Mouse (Mus musculus) ovary, postnatal 10 days (tissue): ENCODE measurements at regions not wholly inside any gene's neighbourhood (a gene's known extent, or its start where the extent isn't known, plus 50 kb on each side); places are given as distances from the start of the nearest gene placed in this dataset.
A peak's percentile ranks its signal among the peaks of the same experiment; 100 is the strongest.

Source experiments
- DNase-seq: peaks from one replicate; pipeline ENCODE4 v3.0.0; 2022; ENCODE audit warnings: low spot score

DNA sequence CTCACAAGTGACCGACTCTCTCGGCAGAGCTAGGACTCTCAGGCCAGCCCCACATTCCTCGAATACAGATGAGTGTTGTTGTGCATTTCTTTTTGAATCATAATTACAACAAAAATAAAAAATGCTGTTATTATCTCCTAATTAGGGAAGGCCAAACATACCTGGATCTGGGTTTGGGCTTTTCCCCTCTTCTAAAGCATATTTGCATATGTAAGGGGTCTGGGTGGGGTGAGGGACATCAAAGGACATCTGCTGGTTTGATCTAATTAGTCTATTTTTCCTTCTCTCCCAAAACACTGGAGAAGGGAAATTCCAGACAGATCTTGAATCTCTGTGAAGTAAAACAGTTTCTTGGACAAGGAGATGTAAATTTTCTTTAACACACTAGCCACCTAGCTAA is 85.3 kb downstream of the Tfap2a start:
- no peak for DNase-seq

DNA sequence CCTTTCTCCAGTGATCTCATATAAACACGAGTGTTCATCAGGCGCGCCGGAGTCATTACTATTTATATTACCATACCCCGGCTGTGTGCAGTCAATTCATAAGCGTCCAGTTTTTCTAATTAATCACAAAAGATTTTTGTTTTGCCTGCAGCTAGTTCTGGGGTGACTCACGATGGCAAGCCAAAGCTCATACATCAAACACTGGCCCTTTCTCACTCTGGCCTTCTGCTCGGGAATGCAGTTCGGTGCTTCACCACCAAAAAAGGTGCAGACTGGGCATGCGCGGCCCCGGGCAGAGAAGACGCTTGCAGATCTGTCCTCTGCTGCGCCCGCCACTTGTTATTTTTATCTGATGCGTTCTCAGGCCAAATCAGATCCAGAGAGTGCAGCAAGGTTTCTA is 87.1 kb downstream of the Tfap2a start:
- DNase-seq: peak; percentile 23

DNA sequence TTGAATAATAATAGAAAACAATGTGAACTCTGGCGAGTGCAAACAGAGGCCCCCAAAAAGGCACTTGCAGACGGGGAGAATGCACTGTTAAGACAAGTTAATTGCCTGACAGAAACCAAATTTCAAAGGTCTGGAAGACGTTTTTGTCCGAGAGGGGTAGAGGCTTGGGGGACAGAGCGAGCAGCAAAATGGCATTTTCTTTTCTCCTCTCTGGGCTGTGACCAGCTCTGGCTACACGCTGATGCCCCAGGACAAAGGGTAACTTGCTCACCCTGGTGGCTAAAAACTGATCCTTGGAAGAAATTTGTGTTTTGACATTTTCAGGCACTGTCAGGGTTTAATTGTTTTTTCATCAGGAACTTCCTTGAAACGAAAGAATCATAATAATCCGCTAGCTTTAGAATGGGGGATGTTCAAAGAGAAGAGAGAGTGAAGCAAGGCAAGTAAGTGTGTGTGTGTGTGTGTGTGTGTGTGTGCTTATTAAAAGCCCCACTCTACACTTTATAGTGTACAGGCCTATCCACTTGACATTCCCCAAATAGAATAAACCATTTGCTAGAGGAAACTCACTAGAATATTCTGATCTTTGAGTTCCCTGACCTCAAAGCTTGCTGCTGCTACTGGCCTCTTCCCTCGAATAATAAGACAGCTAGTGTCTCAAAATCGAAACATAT is 88.0 kb downstream of the Tfap2a start:
- DNase-seq: no peak

DNA sequence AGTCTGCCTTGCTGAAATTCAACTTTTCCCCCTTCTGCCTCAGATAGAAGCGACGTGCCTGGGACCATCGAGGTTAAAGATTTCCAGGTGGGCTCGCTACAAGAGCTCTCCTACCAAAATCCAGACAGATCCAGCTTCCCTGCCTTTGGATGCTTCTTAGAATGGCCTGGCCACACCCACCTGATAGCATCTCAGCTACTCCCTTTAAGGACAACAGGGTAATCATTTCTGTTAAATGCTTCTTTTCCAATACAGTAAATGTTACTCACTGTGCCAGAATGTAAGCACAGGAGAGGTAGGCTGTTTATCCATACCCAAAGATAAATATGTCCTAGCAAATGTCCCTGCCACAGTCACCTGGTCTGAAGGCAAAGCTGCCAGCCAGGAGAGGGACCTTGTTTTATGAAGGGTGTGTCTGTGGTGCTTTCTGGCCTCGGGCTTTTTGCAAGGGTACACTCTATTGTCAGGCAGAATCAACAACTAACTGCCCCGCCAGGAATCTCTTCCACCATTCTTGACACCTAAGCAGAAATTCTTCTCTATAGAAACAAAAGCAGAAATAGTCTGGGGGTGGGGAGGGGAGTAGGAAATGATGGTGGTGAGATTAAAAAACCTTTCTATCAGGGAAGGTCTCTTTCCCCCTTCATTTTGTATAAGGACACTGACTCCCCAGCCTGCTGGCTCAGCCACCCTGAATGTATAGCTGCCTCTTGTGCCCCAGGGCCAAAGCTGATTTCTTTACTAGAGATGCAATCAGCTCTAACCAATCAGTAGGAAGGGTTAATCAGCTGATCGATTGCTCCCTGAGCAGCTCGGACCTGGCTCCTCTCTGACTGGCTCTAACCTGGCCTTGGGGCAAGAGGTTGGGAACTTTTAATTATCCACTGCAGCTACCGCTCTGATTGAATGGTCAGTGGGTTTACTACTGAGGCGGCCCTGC is 88.8 kb downstream of the Tfap2a start:
- DNase-seq: no peak

DNA sequence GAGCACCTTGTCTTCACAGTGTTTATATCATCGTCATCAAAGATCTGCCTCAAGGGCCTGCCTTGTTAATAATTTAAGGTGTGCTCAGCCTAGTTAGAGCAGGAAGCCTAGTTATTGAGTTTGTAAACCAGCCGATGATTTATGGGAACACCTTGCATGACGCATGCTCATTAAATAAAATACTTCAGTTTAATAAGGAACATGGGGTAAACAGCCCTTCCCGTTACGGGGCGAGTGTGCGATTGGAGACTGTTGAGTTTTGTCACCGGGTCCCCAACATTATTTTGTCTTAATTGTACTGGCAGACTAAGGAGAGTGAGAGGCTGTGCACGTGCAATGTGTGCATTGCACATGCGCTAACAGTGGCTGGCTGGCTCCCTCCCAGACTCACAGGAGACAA is 92.0 kb downstream of the Tfap2a start:
- DNase-seq: no peak

DNA sequence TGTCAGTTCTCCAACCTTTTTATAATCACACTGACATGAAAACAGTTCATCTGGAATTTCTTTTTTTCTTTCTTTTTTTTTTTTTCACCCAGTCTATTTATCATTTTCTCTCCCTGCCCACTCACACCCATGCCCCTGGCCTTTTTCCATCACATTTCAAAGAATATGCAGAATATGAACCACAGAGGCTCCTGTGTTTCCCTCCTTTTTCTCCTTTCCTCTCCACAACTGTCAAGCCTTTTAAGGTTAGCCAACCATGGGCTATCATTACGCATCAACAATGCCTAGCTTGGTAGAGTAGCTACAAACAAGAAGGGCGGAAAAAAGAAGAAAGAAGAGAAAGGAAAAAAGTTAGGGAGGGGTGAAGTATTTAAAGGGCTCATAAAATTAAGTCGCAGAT is 92.5 kb downstream of the Tfap2a start:
- DNase-seq: no peak

DNA sequence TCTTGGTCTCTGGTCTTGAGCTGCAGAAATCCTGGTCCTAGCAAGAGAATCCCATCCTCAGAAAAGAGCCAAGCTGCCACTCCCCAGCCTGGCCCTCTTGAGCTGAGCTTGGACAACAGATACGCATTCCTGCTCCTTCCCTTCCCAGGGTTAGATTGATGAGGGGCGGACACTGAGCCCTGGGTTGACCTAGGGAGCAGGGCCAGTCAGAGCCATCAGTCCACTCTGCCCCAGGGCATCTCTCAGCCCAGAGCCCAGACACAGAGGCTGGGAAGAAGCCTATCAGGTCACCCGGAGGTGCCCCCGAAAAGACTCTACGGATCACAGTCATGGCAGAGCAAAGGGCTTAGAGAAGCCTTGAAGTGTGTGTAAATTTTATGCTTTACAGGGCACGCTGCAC is 95.2 kb downstream of the Tfap2a start:
- no peak for DNase-seq

DNA sequence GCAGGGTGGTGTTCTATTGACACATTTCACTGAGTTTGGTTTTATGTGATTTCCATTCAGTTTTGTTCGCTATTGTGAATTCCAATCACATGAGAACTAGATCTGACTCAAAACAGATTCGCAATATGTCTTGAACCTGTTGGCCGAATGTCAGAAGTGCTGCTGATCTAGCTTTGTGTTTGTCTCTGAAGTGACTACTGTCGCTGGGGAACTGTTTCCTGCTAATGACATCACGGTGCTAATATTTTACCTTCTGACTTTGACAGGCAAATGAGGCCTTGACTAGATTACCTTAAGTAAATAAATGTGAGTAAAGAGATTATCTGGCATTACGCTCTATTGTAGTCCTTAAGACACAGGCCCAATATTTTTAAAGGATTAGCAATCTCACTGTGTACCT is 100.9 kb downstream of the Tfap2a start:
- DNase-seq: no peak

DNA sequence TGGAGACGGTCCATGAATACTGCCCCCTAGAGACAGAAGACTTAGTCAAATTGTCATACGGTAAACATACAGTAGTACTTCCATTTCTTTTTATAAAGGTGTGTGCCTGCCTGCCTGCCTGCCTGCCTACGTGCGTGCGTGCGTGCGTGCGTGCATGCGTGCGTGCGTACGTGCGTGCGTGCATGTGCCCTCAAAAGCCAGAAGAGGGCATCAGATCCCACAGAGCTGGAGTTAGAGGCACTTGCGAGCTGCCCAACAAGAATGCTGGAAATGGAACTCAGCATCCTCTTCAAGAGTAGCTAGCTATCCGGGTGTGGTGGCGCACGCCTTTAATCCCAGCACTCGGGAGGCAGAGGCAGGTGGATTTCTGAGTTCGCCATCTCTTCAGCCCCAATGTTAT is 120.3 kb downstream of the Tfap2a start:
- DNase-seq: no peak

DNA sequence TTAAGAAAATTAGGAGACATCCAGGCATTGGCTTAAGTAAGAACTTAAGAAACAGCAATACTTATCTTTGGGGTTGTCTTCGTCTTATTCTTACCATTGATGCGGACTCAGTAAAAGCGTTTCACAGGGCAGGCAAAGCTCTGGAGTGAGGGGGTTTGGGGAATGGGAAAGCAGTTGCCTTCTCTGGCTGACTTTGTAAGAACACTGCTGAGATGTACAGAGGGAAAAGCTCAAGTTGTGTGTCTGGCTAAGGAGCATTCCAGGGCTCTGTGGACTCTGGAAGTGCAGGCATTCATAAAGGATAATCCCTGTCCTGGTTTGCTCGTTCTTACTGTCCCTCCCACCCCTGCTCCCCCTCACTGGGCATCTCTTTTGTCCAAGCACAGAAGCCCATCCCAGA is 129.7 kb downstream of the Tfap2a start:
- no peak for DNase-seq

DNA sequence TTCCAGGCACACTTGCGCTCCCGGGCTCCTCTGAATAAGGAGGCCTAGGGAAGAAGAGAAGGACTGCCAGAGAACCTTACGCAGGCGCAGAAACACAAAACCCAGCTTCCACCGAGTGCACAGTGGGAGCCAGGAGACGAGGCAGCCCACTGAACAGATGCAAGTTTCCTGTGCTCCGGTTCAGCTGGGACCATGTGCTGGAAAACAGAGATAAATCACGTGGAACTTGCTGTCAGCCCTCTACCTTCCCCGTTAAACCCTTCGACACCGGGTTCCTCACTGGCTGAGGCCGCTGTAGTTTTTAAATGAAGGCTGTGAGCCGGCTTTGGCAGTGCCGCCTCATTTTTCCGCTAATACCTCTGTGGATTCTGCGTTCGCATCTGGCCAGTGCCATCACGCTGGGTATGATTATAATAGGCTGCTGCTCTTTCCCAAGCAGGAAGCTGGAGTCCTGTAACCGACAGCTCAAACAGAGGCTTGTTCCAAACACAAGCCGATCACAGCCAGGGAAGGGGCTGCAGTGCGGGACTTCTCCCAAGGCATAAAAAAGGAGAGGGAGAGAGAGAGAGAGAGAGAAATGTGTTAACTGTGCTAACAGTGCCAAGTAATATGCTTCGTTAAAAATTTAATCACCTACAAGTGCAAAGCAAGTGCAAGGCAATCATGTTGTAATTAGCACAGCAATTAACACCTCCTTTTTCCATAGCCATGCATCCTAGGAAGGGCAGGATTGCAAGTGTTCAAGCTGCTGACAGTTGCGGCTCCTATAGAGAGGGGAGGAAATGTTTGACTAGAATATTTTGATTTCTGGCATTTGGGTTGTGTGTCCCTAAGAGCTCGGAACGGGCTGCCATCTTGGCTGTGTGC is 131.5 kb downstream of the Tfap2a start:
- DNase-seq: no peak

DNA sequence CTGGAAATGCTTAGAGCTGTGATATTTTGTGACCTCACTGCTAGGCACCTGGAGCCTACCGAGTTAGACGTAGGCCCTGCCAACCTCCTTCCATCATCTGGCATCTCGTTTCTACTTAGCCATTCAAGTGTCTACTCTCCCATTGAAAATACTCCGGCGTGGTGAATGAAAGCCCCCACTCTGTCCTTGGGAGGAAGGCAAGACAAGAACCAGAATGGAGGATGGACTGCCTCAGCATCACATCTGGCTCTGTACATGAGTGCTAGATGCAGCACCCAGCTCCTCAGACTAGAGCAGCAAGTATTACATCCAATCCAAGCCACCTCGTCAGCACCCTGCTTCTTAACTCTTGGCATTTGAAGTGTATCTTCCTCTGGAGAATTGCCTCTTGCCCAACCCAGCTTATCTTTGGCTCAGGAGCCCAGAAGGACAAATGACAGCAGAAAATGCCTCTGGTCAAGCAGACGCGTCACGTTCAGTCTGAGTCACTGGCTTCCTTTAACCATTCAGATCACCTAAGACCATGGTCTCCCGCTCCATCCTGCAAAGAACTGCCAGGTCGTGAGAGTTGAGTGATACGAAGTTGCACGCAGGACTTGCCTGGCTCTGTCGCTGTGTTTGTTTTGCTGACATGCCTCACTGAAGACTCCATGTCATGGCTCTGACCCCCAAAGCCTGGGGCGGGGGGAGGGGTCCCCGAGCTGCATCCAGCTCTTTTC is 132.3 kb downstream of the Tfap2a start:
- no peak for DNase-seq

DNA sequence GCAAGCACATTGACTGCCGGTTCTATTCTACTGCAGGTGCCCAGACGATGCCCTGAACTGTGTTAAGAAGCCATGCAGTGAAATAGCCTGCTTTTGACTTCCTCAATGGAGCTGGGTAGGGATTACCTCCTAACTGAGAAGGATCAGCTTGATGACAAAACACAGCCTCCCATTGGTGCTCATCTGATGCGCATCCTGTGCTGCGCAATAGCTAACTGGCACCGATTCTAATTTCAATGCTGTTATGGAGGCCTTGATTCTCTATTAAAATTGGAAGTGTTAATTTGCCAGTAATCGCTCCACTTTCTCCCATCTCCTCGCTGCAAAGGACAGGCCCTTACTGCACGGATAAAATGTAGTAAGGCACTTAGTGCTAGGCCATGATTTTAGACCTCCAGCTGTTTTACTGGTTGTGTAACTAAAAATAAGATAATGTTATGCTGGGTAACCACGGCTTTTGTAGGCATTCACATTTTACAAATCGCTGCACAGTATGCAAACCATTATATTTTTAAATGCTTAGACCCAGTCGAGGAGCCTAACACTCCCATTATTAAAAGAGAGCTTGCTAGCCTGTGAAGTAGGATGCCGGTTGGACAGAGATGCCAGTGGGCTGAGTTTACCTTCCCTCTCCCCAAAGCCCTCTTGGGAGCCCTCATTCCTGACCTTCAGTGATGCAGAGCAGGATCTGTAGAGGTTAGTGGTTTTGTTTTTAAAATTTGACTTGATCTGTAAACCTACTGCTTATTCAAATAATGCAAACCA is 163.0 kb downstream of the Tfap2a start:
- DNase-seq: no peak

DNA sequence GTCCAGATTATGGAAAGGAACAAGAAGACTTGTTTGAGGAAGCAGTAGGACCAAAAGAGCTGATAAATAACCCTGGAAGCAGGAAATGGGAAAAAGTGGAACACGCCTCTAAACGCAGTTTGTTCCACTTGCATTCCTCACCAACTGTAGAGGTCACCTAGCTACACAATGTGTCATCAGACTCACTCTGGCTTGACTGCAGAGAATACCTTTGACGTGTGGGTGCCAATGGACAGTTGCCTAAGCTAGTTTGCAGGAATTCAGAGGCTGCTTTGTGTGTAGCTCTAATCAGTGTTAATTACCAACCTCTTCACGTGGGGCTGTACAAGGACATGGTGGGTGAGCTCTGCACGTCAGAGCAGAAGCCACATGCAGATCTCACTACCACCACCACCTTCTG is 168.7 kb downstream of the Tfap2a start:
- no peak for DNase-seq

DNA sequence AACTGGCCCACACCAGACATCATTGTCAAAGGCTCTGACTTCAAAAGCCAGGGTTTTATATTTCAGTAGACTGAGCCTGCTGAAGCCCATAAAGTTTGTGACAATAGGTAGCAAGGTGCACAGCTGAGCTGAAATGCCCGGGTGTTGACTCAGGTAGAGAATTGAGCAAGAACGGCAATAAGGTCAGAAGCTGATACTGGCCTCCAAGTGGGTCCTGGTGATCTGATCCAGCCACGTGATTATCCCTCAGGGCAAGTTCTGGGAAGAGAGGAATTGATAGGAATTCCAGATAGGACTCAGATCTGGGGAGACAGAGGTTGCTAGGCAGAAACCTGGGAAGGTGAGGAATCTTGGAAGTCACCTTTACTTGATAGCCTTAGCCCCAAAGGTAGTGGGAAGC is 170.4 kb downstream of the Tfap2a start:
- no peak for DNase-seq

DNA sequence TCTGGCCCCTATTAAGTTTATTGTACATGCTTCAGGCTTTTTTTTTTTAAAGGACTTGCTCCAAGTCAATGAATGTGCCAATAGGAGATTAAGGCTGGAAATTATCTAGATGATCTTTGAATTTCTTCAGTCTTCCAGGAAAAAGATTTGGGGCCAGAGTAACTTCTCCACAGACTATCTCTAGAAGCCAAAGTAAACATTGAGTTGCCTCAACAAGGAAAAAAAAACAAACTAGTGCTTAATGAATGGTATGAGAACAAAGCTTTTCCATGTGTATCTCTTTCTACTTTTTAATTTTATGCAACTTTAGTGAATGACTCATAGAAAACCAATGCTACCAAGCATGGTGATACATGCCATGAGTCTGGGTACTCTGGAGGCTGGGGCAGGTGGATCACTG is 173.8 kb downstream of the Tfap2a start:
- DNase-seq: no peak

DNA sequence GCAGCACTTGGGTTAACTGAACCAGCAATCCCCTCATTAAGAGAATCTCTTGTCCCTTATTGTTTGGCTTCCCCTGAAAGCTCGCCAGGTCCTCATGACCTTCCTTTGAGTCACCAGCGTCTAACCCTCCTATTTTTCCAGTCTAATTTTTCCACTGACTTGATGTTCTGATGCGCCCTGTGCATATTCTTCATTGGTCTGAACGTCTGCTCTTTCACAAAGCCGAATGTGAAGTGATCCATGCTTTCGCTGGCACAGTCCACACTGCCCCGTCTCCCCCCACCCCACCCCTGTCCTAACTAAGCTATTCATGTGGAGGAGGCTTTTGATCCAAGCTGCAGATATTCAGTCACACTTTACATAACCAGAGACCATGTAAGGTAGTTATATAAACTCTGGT is 183.8 kb downstream of the Tfap2a start:
- DNase-seq: no peak

DNA sequence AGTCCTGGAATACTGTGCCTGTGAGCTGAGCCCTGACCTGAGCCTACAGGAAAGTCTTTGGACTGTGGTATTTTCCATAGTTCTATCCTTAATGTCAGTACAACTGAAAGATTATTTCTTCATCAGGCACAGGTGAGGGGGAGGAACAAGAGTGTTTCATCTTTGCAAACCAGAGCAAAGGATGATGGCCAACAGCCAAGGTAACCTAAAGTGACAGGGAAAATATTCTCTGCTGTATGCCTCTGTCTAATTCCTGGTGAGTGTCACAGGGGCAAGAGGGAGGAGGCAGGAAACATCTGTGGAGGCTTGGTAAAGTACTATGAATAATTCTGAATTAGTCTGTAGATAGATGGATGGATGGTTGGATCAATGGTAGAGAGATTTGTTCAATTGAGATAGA is 164.3 kb upstream of the Ofcc1 start:
- DNase-seq: no peak

DNA sequence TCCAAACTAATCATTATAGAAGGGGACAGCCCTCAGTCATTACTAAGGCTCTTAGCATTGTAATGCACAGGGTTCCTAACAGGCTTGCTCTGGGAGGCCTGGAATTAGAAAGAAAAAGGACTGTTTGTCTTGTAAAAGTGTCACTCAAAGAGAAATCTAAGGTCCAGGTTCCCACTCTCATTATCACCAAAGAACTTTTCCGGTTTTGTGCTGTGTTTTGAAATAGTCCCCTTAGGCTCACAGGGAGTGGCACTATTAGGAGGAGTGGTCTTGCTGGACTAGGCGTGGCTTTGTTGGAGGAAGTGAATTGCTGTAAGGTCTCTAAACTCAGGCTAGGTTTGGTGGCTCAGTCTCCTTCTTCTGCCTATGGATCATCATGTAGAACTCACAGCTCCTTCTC is 161.9 kb upstream of the Ofcc1 start:
- no peak for DNase-seq

DNA sequence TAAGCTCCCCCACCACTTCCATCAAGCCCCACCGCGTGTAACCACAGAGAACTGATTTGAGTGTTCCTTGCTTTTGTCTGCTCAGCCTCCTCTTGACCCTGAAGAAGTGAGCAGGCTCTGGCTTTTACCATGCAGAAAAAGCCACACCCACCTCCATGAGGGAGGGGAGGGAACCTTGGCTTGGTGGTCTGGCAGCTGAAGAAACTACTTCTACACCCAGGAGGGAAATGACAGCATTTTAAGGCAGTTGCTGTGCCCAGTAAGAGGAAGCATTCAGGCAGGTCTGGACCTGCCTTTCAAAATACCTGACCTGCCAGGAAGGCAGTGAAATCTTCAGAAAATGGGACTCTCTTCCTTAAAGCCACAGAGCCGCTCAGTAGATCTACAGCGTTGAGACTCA is 156.9 kb upstream of the Ofcc1 start:
- no peak for DNase-seq

DNA sequence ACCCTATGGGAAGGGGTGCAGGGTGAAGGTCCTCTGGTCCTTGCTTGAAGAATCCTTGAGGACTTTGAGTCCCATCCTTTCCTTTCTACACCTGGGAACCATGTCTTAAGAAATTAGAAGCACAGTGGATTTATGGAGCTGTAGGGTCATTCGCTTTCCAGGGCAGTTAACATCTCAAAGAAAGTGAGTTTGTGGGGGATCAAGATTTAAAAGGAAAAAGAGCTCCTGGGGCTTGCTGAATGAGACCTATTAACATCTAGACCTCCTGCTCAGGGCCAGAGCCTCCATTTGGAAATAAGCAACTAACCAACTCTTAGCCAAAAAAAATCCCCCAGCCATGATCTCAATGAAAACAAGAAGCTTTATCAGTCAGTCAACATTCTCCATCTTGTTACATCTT is 148.0 kb upstream of the Ofcc1 start:
- no peak for DNase-seq
